Mouse (Mus musculus) thymus, adult 18-20 months (tissue): Measurements from ENCODE around the gene Tdpoz3.
"Not testable (repeated sequence)": the region's sequence is repeated elsewhere in the genome, so short reads cannot be mapped to it uniquely, and the experiment has no call there.

ENCODE experiments used
- DNase-seq, 2 experiments: peaks; one replicate each; pipeline ENCODE4 v3.0.0; 2022; ENCODE audit warnings: mixed read lengths in 2 of 2

Tdpoz3 gene

GRCm38 (mm10) chr3:93825720-93826119, at the start of gene Tdpoz3:
Tdpoz3 (plus strand) TSS chr3:93826020.
- DNase-seq: not testable (repeated sequence)

GRCm38 (mm10) chr3:93796098-93796497, 29.7 kb upstream of the Tdpoz3 start, which contains the start of gene Tdpoz4:
Tdpoz4 (plus strand) TSS chr3:93796398.
- DNase-seq: not testable (repeated sequence)

- DNase-seq: not testable (repeated sequence)
These were observed 12.5 kb upstream of the Tdpoz3 start for GRCm38 (mm10) chr3:93813341-93813740.

- DNase-seq: not testable (repeated sequence)
These were observed 33.1 kb downstream of the Tdpoz3 start for GRCm38 (mm10) chr3:93858957-93859356.

GRCm38 (mm10) chr3:93870635-93871034, 44.8 kb downstream of the Tdpoz3 start:
- DNase-seq: not testable (repeated sequence)
